Mouse (Mus musculus) limb, embryonic 11.5 days (tissue): ENCODE data around the gene Gmcl1. TPM values are rescaled to one million over a fixed set of nuclear protein-coding genes. Genes with fewer than 3 reads are reported as not detected.

Source experiments
- ATAC-seq: fragments of 200-750 bp; cut with Nextera tagmentation; 2 replicates; pipeline ENCODE4 v1.8.0; 2017; ENCODE audit warnings: low read depth; ENCODE audit not compliant: insufficient number of reproducible peaks, low FRiP score, low TSS enrichment
- DNase-seq: peaks from one replicate; pipeline ENCODE4 v3.0.0-alpha.2; 2015; ENCODE audit warnings: low spot score
- H3K27ac ChIP-seq: fragments of 300-500 bp; sonication (generic); replicated peaks from 2 replicates; pipeline ENCODE4 v1.5.1; 2014; ENCODE audit warnings: low read depth, mild to moderate bottlenecking, low read length
- H3K27me3 ChIP-seq: fragments of 300-500 bp; sonication (generic); 2 replicates; pipeline ENCODE4 v1.6.1; 2014; ENCODE audit warnings: mild to moderate bottlenecking, low read length, mixed read lengths; ENCODE audit not compliant: control insufficient read depth, insufficient read depth
- H3K36me3 ChIP-seq: fragments of 300-500 bp; sonication (generic); 2 replicates; pipeline ENCODE4 v1.6.1; 2014; ENCODE audit warnings: mild to moderate bottlenecking, low read length, moderate library complexity, mixed read lengths; ENCODE audit not compliant: control insufficient read depth, insufficient read depth
- H3K4me1 ChIP-seq: fragments of 300-500 bp; sonication (generic); 2 replicates; pipeline ENCODE4 v1.6.1; 2014; ENCODE audit warnings: low read length, mixed read lengths; ENCODE audit not compliant: control insufficient read depth, insufficient read depth
- H3K4me2 ChIP-seq: fragments of 300-500 bp; sonication (generic); 2 replicates; pipeline ENCODE4 v1.6.1; 2014; ENCODE audit warnings: low read depth, mild to moderate bottlenecking, moderate library complexity; ENCODE audit not compliant: severe bottlenecking
- H3K4me3 ChIP-seq: fragments of 300-500 bp; sonication (generic); 2 replicates; pipeline ENCODE4 v1.5.1; 2014; ENCODE audit warnings: low read depth, low read length
- H3K9ac ChIP-seq: fragments of 300-500 bp; sonication (generic); 2 replicates; pipeline ENCODE4 v1.6.1; 2014; ENCODE audit warnings: mild to moderate bottlenecking, low read length
- H3K9me3 ChIP-seq: fragments of 300-500 bp; sonication (generic); 2 replicates; pipeline ENCODE4 v1.6.1; 2016; ENCODE audit warnings: low read length; ENCODE audit not compliant: control insufficient read depth
- WGBS: fragments of 180-500 bp; shearing (Covaris S2); extraction: QIAGEN DNeasy Blood & Tissue Kit; methylation state at CpG from one replicate; pipeline ENCODE4 v1.1.7; 2014; 5-methylcytosine and 5-hydroxymethylcytosine counted together
- polyA plus RNA-seq: library from polyadenylated mRNA; unstranded; fragments of >200 nt; fragmentation: Nextera tagmentation; extraction: Ambion mirVana; gene quantifications from 2 replicates; pipeline ENCODE4 v1.2.1, GENCODE M21; 2014

Gene Gmcl1
- polyA plus RNA-seq, 1 experiment from 2014 or later = 43.0 TPM

DNA sequence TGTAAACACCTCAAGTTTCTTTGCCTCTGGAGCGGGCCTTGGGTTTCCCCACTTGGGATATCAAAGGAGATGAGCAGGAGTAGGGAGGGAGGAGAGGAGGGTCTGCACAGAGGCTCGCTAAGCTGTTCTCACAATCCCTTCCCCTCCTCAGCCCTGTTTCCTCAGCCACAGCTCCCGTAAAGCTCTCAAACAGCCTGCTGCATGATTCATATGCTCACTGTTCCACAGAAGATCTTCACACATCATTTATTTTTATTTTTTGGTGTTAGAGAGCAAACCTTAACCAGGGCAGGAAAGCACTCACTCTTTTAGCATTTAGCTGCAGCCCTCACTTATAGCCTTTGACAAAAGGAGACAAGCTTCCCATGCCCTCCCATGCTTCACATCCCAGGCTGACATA, 11.2 kb downstream of the Gmcl1 start:
- no peak for ATAC-seq

DNA sequence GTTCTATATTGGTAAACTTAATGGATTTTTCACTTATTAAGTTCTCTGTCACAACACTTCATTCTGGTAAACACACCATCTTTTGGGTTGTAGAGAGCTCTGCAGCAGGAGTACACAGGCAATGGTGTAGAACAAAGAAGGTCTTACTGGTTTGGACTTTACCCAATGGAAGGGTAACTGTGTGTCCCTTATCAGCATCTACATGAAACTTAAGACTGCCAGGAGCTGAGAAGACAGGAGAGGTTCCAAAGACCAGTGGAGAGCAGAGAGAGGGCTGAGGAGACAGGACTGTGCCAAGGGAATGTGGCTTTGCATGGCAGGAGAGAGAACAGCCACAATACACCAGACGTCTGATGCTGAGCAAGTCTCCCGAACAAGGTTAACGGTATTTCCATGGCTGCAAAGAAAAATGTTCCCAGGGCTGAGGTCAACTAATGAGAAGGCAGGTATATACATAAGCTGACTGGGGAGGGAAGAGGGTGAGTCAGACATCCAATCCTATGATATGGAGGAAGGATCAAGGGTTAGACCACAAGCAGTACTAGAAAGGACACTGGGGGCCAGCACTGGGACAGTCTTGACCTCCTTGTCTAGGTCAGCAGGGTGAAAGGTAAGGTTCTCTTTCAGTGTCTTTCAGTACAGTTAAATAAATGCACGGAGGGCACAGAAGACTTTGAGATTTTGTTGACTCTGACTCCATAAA, 25.0 kb downstream of the Gmcl1 start:
- 90% methylated on average over 4 of the region's 4 CpGs for WGBS
- no peak for ATAC-seq
- Histone ChIP-seq H3K27me3 (no peaks in the 10 kb centered on the region), H3K27ac (no peak overlapping the region), H3K36me3 (no peaks in the 10 kb centered on the region; the same call in 1 of the 2 replicates), H3K4me3 (no peak overlapping the region), H3K4me2 (no peak overlapping the region), H3K4me1 (no peaks in the 10 kb centered on the region), H3K9ac (no peak overlapping the region), H3K9me3 (no peaks in the 10 kb centered on the region)
- no peak for DNase-seq

More for the DNA sequence above, 11.2 kb downstream of the Gmcl1 start:
- no peak for DNase-seq
- Histone ChIP-seq H3K4me1 (no peaks in the 10 kb centered on the region), H3K9me3 (no peaks in the 10 kb centered on the region), H3K4me3 (no peak overlapping the region), H3K4me2 (no peak overlapping the region), H3K27ac (no peak overlapping the region), H3K9ac (no peak overlapping the region), H3K36me3 (no peaks in the 10 kb centered on the region; the same call in 1 of the 2 replicates), H3K27me3 (no peaks in the 10 kb centered on the region)
- 77% methylated on average over 3 of the region's 3 CpGs for whole genome bisulfite sequencing

DNA sequence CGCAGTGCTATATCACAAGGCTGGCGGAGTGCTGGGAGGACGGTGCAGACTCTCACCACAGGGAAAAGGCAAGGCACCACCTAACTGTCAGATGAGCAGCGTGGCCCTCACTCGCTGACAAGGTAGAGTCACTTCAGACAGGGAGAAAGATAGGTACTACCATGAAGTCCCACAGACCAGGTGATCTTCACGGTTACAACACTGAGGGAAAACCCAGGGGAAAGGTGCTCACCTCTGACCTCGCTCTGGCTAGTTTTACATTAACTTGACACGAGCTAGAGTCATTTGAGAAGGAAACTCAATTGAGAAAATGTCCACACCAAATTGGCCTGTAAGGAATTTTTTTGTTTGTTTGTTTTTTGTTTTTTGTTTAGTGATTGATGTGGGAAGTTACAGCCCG, 30.6 kb downstream of the Gmcl1 start:
- H3K9me3 ChIP-seq = no peaks in the 10 kb centered on the region
- WGBS = 94% methylated on average over 9 of the region's 9 CpGs
- H3K4me2 ChIP-seq = no peak overlapping the region
- no peaks in the 10 kb centered on the region for H3K4me1 ChIP-seq
- no peaks in the 10 kb centered on the region; the same call in 1 of the 2 replicates for H3K36me3 ChIP-seq
- no peaks in the 10 kb centered on the region for H3K27me3 ChIP-seq
- no peak for ATAC-seq
- H3K9ac ChIP-seq = no peak overlapping the region
- no peak overlapping the region for H3K4me3 ChIP-seq
- H3K27ac ChIP-seq = no peak overlapping the region
- DNase-seq = no peak

DNA sequence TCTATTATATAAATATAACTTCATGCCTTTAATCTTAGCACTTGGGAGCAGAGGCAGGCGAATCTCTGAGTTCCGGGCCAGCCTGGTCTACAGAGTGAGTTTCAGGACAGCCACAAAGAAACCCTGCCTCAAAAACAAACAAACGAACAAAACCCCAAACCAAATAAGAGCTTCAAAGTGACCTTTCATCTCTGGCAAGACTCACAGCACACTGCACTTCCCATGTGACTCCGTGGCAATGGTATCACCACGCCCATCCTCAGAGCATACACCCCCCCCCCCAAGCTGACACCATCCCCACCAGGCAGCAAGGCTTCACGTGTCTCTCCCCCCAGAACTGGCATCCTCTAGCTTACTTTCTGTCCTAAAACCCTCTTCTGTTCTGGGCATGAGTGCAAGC, 35.3 kb downstream of the Gmcl1 start:
- Histone ChIP-seq H3K4me1 (no peaks in the 10 kb centered on the region), H3K27me3 (no peaks in the 10 kb centered on the region), H3K4me3 (no peak overlapping the region), H3K9ac (no peak overlapping the region), H3K4me2 (no peak overlapping the region), H3K9me3 (no peaks in the 10 kb centered on the region), H3K36me3 (no peaks in the 10 kb centered on the region; the same call in none of the 2 replicates), H3K27ac (no peak overlapping the region)
- no peak for DNase-seq
- 83% methylated on average over 6 of the region's 6 CpGs for WGBS
- ATAC-seq = no peak

DNA sequence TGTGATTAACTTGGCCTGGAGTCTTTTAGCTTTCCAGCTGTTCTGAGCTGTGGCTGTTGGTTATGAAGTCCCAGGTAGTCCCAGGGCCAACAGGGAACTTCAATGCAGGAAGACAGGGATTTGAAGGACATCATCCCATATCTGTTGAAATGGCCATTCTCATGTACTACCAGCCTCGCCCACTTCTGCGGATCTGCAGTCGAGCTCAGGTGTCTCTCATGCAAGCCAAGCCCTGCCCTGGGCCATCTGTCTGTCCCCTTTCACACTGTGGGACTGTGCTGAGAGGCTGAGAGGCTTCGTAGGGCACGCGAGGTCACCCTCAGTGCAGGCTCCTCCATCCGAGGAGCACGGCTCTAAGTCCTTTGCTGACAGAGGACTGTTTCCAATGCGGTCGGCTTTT, 37.0 kb downstream of the Gmcl1 start:
- H3K36me3 ChIP-seq = peaks cover under 1% of the 10 kb centered on the region
- H3K9me3 ChIP-seq = no peaks in the 10 kb centered on the region
- WGBS = 87% methylated on average over 10 of the region's 10 CpGs
- no peak for DNase-seq
- H3K9ac ChIP-seq = no peak overlapping the region
- H3K27ac ChIP-seq = no peak overlapping the region
- no peaks in the 10 kb centered on the region for H3K27me3 ChIP-seq
- H3K4me3 ChIP-seq = no peak overlapping the region
- H3K4me1 ChIP-seq = no peaks in the 10 kb centered on the region
- ATAC-seq = no peak
- H3K4me2 ChIP-seq = no peak overlapping the region

DNA sequence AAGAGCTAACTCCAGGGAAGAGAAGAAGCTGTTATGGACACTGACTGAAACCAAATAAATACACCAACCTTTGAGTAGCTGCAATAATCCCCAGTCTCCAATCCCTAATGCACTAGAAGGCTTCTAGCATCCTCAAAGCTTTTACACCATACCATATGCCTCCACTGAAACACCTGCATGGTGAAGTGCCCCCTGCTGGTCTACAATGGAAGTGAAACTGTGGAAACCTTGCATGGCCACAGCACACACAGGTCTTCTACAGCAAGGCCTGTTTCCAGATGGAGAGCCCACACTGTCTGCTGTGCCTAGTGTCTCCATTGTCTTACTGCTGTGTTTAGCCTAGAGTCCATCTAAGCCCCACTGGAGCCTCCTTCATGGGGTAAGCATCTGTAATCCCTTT, 38.7 kb downstream of the Gmcl1 start:
- no peak overlapping the region for H3K27ac ChIP-seq
- peaks cover 6% of the 10 kb centered on the region for H3K36me3 ChIP-seq
- H3K4me1 ChIP-seq = no peaks in the 10 kb centered on the region
- H3K9me3 ChIP-seq = no peaks in the 10 kb centered on the region
- no peak overlapping the region for H3K9ac ChIP-seq
- ATAC-seq (no peak), DNase-seq (peak; percentile 76)
- H3K4me2 ChIP-seq = no peak overlapping the region
- no peak overlapping the region for H3K4me3 ChIP-seq
- H3K27me3 ChIP-seq = no peaks in the 10 kb centered on the region

DNA sequence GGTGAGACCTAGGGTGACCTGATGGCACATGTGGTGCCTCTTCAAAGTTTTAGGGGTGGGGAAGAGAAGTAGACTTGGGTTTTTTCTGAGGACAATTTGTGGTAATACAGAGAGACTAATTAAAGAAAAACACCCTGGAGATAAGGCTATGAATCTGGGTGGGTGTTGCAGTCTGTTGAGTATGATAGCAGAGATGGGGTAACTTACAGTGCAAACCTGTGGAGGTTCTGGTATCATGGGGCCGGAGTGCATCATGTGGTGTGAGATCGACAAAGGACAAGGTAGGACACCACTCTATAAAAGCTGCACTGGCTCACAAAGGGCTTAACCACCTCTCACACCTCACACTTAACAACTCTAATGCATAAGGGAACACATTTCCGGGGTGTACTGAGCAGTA, 43.5 kb downstream of the Gmcl1 start:
- Histone ChIP-seq H3K9me3 (no peaks in the 10 kb centered on the region), H3K9ac (no peak overlapping the region), H3K4me3 (no peak overlapping the region), H3K4me2 (no peak overlapping the region), H3K36me3 (peaks cover 6% of the 10 kb centered on the region; the same call in 1 of the 2 replicates), H3K27me3 (no peaks in the 10 kb centered on the region), H3K4me1 (no peaks in the 10 kb centered on the region), H3K27ac (no peak overlapping the region)
- 91% methylated on average over 3 of the region's 3 CpGs for WGBS
- ATAC-seq (no peak), DNase-seq (no peak)

DNA sequence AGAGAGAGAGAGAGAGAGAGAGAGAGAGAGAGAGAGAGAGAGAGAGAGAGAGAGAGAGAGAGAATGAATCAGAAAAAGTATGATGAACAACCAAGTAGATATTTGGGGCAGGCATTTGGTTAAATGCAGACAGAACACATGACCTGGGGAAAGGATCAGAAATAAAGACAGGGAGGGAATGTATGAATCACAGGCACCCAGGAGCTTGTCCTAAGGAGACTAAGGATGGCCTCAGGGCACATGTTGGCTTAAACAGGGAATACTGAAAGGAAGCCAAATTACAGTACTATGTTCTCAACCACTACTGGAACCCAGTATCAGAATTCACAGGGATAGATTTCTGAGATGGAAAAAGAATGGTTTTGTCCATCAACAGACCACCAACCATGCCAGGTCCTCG, 46.2 kb downstream of the Gmcl1 start:
- WGBS = 78% methylated on average over 1 of the region's 1 CpGs
- DNase-seq (no peak), ATAC-seq (no peak)
- Histone ChIP-seq H3K4me2 (no peak overlapping the region), H3K27ac (no peak overlapping the region), H3K4me3 (no peak overlapping the region), H3K9ac (no peak overlapping the region), H3K9me3 (no peaks in the 10 kb centered on the region), H3K4me1 (no peaks in the 10 kb centered on the region), H3K36me3 (peaks cover 7% of the 10 kb centered on the region; the same call in 1 of the 2 replicates), H3K27me3 (no peaks in the 10 kb centered on the region)

DNA sequence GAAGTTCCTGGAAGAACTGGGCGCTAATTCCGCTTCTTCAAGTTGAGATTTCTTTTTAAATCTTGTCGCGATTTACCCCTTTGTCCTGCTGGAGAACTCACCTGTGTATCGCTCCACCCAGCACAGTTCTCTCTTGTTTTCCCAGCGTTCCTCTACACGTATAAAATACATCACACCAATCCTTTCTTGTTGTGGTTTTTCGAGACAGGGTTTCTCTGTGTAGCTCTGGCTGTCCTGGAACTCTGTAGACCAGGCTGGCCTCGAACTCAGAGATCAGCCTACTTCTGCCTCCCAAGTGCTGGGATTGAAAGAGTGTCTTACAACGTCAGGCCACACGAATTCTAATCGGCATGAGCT, 48.5 kb downstream of the Gmcl1 start:
- no peaks in the 10 kb centered on the region for H3K27me3 ChIP-seq
- 0 out of 2 replicates have a peak overlapping the region, but pooled peaks have one; percentile 39 for H3K27ac ChIP-seq
- no peaks in the 10 kb centered on the region for H3K9me3 ChIP-seq
- 38% methylated on average over 12 of the region's 12 CpGs for WGBS
- H3K9ac ChIP-seq = peak overlapping the region; percentile 69
- peak overlapping the region; percentile 86 for H3K4me3 ChIP-seq
- ATAC-seq = no peak
- no peak for DNase-seq
- peaks cover 10% of the 10 kb centered on the region for H3K36me3 ChIP-seq
- peak overlapping the region; percentile 74 for H3K4me2 ChIP-seq
- H3K4me1 ChIP-seq = no peaks in the 10 kb centered on the region
